Mouse (Mus musculus) forebrain, postnatal 0 days (tissue): ENCODE measurements at regions not wholly inside any gene's neighbourhood (a gene's known extent, or its start where the extent isn't known, plus 50 kb on each side); places are given as distances from the start of the nearest gene placed in this dataset.

Experiments
- ATAC-seq: fragments of 200-750 bp; cut with Nextera tagmentation; 2 replicates; pipeline ENCODE4 v1.8.0; 2017; ENCODE audit warnings: mild to moderate bottlenecking, moderate library complexity
- DNase-seq: peaks from one replicate; pipeline ENCODE4 v3.0.0-alpha.2; 2015
- H3K27ac ChIP-seq: fragments of 300-500 bp; sonication (generic); 2 replicates; pipeline ENCODE4 v1.5.1; 2014; ENCODE audit warnings: low read depth, mild to moderate bottlenecking, antibody characterized with exemption, low read length, moderate library complexity, mixed read lengths
- H3K27me3 ChIP-seq: fragments of 300-500 bp; sonication (generic); 2 replicates; pipeline ENCODE4 v1.6.1; 2014; ENCODE audit warnings: mild to moderate bottlenecking, low read length, mixed read lengths; ENCODE audit not compliant: insufficient read depth
- H3K36me3 ChIP-seq: fragments of 300-500 bp; sonication (generic); 2 replicates; pipeline ENCODE4 v1.6.1; 2014; ENCODE audit warnings: mild to moderate bottlenecking, moderate library complexity; ENCODE audit not compliant: insufficient read depth
- H3K4me1 ChIP-seq: fragments of 300-500 bp; sonication (generic); 2 replicates; pipeline ENCODE4 v1.6.1; 2014; ENCODE audit warnings: antibody characterized with exemption; ENCODE audit not compliant: insufficient read depth
- H3K4me2 ChIP-seq: fragments of 300-500 bp; sonication (generic); 2 replicates; pipeline ENCODE4 v1.6.1; 2014; ENCODE audit warnings: low read depth, mild to moderate bottlenecking, moderate library complexity
- H3K4me3 ChIP-seq: fragments of 300-500 bp; sonication (generic); 2 replicates; pipeline ENCODE4 v1.5.1; 2014; ENCODE audit warnings: low read depth, low read length, mixed read lengths
- H3K9ac ChIP-seq: fragments of 300-500 bp; sonication (generic); 2 replicates; pipeline ENCODE4 v1.6.1; 2014; ENCODE audit warnings: mild to moderate bottlenecking
- H3K9me3 ChIP-seq: fragments of 300-500 bp; sonication (generic); 2 replicates; pipeline ENCODE4 v1.6.1; 2016; ENCODE audit warnings: low read length
- CTCF ChIP-seq: sonication (generic); IDR thresholded peaks from 2 replicates; pipeline ENCODE4 v1.5.1; 2016; ENCODE audit warnings: antibody characterized with exemption, control low read depth, low read depth
- WGBS: fragments of 180-500 bp; shearing (Covaris S2); extraction: QIAGEN DNeasy Blood & Tissue Kit; methylation state at CpG from one replicate; pipeline ENCODE4 v1.1.7; 2014; 5-methylcytosine and 5-hydroxymethylcytosine counted together

DNA sequence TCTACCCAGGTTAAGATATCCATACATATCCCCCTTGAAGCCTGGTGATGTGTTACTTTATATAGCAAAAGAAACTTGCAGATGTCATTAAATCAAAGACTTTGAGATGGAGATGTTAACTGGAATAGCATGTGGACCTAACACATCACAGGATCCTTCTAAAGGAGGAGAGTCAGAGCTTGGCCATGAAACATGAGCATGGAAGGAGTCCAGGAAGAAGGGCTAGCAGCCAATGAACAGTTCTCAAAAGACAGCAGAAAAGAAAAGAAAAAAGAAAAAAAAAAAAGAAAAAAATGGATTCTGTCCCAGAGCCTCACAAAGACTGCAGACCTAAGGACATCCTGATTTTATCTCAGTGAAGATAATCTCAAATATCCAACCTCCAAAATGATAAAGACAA lies 734.1 kb upstream of the A1bg start:
- no peak overlapping the region for H3K27ac ChIP-seq
- ATAC-seq (no peak), DNase-seq (no peak)
- no peak overlapping the region for H3K9ac ChIP-seq
- H3K4me1 ChIP-seq, result no peaks in the 10 kb centered on the region
- TF ChIP-seq CTCF, result no peak
- no peak overlapping the region for H3K4me2 ChIP-seq
- no peak overlapping the region for H3K4me3 ChIP-seq
- no peaks in the 10 kb centered on the region for H3K27me3 ChIP-seq
- no peaks in the 10 kb centered on the region for H3K9me3 ChIP-seq
- no peaks in the 10 kb centered on the region for H3K36me3 ChIP-seq

DNA sequence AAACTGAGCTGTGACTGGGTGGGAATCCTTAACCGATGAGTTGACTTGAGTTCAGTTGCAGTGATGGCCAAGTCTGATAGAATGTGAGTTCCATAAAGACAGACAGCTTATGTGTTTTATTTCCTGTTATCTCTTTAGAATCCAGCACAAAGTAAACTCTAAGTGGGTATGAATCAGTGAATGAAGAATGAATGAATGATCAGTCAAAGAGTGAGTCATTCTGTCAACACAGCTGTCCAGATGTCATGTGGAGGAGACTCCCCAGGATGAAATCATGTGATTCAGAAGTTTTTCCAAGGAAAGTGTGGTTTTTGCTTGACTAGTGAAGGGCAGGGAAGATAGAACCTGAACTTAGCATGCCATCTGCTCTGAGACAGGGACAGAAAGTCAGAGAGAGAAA lies 732.0 kb upstream of the A1bg start:
- H3K36me3 ChIP-seq, result no peaks in the 10 kb centered on the region
- H3K4me3 ChIP-seq, result no peak overlapping the region
- no peak for TF ChIP-seq CTCF
- no peaks in the 10 kb centered on the region for H3K9me3 ChIP-seq
- H3K27ac ChIP-seq, result no peak overlapping the region
- 97% methylated on average over 1 of the region's 1 CpGs for WGBS
- H3K27me3 ChIP-seq, result no peaks in the 10 kb centered on the region
- no peak overlapping the region for H3K9ac ChIP-seq
- DNase-seq, result no peak
- H3K4me1 ChIP-seq, result no peaks in the 10 kb centered on the region
- no peak for ATAC-seq
- no peak overlapping the region for H3K4me2 ChIP-seq

DNA sequence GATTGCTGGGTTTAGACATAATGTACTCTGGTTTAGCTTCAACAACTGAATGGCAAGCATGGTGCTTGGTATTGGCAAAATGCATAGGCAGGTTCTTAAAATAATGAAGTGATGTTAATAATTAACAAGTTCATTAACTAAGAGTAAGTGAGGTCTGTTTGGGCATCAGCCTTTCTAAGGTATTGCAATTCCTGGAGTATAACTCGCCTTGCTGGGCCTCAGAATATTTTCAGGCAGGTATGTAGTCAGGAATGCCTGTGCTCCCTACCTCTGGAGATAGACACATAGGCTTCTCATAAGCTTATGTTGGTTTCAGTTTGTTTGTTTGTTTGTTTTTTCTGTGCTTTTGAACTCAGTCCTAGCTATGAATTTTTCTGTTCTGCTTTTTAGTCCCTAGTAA lies 731.0 kb upstream of the A1bg start:
- 78% methylated on average over 1 of the region's 1 CpGs for WGBS
- no peaks in the 10 kb centered on the region for H3K4me1 ChIP-seq
- no peak overlapping the region for H3K4me2 ChIP-seq
- H3K9ac ChIP-seq, result no peak overlapping the region
- H3K27me3 ChIP-seq, result no peaks in the 10 kb centered on the region
- no peak overlapping the region for H3K27ac ChIP-seq
- H3K9me3 ChIP-seq, result no peaks in the 10 kb centered on the region
- DNase-seq (no peak), ATAC-seq (no peak)
- TF ChIP-seq CTCF, result no peak
- no peak overlapping the region for H3K4me3 ChIP-seq
- H3K36me3 ChIP-seq, result no peaks in the 10 kb centered on the region

DNA sequence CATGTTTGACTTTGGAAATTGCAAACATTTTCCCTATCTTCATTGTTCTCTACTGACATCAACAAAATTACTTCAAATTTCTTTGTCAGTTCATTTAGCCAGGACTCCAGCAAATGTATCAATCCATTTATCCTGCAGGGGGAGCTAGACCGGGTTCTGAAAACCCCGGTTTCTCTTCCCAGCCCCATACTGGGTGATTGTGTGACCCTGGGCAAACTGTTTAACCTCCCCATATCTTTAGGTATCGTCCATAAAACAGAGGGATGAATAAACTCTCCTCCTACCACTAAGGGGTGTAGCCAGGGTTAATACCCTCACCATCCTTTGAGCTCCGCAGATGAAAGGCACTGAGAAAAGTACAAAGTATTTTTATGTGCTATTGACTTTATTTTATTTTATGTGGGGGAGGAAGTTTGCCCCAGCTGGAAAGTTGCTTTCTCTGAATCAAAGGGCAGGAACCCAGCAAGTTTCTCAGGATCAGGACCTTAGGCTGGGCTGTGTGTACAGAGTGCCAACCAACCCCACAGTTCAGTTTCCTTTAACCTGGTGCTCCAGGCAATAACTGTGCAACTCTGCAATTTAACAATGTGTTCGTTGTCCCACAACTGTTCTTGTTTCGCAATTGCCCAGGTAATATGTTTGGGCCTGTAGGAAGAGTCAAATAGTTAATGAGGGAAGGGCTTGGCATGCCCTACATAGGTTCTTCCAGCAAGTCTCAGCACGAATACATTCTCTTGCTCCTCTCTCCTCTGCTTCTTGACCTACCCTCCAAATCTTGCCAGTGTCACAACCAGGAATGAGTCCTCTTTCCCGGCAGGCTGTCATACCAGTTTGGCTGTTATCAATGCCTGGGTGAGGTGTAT lies 696.1 kb upstream of the A1bg start:
- 71% methylated on average over 8 of the region's 8 CpGs for WGBS
- DNase-seq (no peak), ATAC-seq (no peak)
- H3K4me3 ChIP-seq, result no peak overlapping the region
- H3K27ac ChIP-seq, result no peak overlapping the region
- H3K9me3 ChIP-seq, result no peaks in the 10 kb centered on the region
- no peaks in the 10 kb centered on the region for H3K4me1 ChIP-seq
- no peaks in the 10 kb centered on the region for H3K36me3 ChIP-seq
- H3K9ac ChIP-seq, result no peak overlapping the region
- TF ChIP-seq CTCF, result no peak
- H3K27me3 ChIP-seq, result no peaks in the 10 kb centered on the region
- no peak overlapping the region for H3K4me2 ChIP-seq

DNA sequence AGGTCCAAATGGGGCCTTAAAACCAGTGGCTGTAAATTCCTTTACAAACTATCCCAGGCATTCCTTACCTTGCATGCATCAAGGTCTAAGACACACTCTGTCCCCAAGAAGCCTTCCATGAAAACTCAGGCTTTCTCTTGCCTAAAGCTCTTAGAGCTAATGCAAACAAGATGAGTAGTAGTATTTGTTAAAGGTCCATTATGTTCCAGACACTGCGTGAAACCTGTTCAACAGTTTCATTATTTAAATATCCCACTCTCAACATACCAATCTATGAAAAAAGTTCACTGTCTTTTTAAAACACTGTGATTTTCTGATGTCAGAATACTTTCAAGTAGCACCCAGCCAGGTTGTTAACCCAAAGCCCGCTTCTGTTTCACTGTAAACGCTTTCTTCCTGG lies 687.9 kb upstream of the A1bg start:
- Histone ChIP-seq H3K9ac (no peak overlapping the region), H3K27me3 (no peaks in the 10 kb centered on the region), H3K4me1 (no peaks in the 10 kb centered on the region), H3K4me3 (no peak overlapping the region), H3K36me3 (no peaks in the 10 kb centered on the region), H3K9me3 (no peaks in the 10 kb centered on the region), H3K4me2 (no peak overlapping the region), H3K27ac (no peak overlapping the region)
- ATAC-seq (no peak), DNase-seq (no peak)
- WGBS, result 85% methylated on average over 3 of the region's 3 CpGs
- TF ChIP-seq CTCF, result no peak

DNA sequence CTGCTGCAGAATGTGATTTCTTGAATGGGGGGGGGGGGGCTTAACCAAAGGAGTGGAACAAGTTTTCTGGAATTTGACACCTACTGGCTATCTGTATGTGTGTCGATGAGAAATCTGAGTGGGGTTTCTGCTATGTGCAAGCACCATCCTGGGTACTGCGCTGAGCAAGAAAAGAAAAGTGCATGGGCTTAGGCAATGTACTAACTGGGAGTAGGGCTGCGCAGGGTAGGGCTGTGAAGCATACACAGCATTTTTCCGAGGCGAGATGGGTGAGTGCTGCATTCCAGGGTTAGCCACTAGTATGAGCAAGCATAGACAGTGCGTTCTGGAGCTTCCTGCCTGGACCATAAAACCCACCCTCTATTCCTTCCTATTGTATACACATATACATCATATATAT lies 686.8 kb upstream of the A1bg start:
- H3K27me3 ChIP-seq, result no peaks in the 10 kb centered on the region
- DNase-seq (no peak), ATAC-seq (no peak)
- 89% methylated on average over 6 of the region's 6 CpGs for WGBS
- H3K4me3 ChIP-seq, result no peak overlapping the region
- no peak overlapping the region for H3K9ac ChIP-seq
- no peaks in the 10 kb centered on the region for H3K36me3 ChIP-seq
- no peak for TF ChIP-seq CTCF
- H3K27ac ChIP-seq, result no peak overlapping the region
- H3K9me3 ChIP-seq, result no peaks in the 10 kb centered on the region
- H3K4me1 ChIP-seq, result no peaks in the 10 kb centered on the region
- no peak overlapping the region for H3K4me2 ChIP-seq

DNA sequence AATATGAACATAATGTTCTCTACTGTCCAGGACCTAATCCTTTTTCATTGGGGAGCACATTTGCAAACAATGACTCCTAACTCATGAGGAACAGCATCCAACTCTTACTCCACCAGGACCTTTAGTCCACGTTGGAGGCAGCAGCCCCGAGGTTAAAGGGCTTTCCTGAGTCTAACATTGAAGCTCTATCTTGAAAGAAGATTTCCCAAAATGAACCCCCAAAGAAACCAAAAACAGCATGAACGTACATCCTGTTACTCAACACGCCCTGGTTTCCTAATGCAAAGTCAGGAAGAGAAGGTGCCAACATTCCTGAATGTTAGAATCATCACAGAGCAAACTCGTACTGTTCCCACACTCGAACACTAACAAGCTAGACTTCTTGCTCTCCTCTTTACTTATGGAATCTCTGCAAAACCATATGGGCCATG lies 685.5 kb upstream of the A1bg start:
- WGBS, result 81% methylated on average over 6 of the region's 6 CpGs
- H3K9ac ChIP-seq, result no peak overlapping the region
- H3K4me1 ChIP-seq, result no peaks in the 10 kb centered on the region
- DNase-seq (no peak), ATAC-seq (no peak)
- H3K36me3 ChIP-seq, result no peaks in the 10 kb centered on the region
- no peak overlapping the region for H3K4me2 ChIP-seq
- H3K4me3 ChIP-seq, result no peak overlapping the region
- TF ChIP-seq CTCF, result no peak
- no peaks in the 10 kb centered on the region for H3K27me3 ChIP-seq
- H3K9me3 ChIP-seq, result no peaks in the 10 kb centered on the region
- no peak overlapping the region for H3K27ac ChIP-seq
